Mouse (Mus musculus) ES-E14 (cell line): ENCODE results near the gene Epb41.

Experiments used
- CHD2 ChIP-seq: IDR thresholded peaks from 2 replicates; pipeline ENCODE4 v1.6.1; 2014; ENCODE audit warnings: mild to moderate bottlenecking, low read depth, low read length, inconsistent platforms
- HCFC1 ChIP-seq: IDR thresholded peaks from 2 replicates; pipeline ENCODE4 v1.6.1; 2012; ENCODE audit warnings: low read length, inconsistent platforms, borderline replicate concordance; ENCODE audit not compliant: insufficient read depth
- MAFK ChIP-seq: IDR thresholded peaks from 2 replicates; pipeline ENCODE4 v1.6.1; 2014; ENCODE audit warnings: mild to moderate bottlenecking, low read depth, low read length, inconsistent platforms; ENCODE audit not compliant: insufficient read depth
- ZC3H11A ChIP-seq: IDR thresholded peaks from 2 replicates; pipeline ENCODE4 v1.6.1; 2012; ENCODE audit warnings: low read depth, mild to moderate bottlenecking, inconsistent platforms, low read length, borderline replicate concordance
- ZNF384 ChIP-seq: IDR thresholded peaks from 2 replicates; pipeline ENCODE4 v1.6.1; 2012; ENCODE audit warnings: low read depth, low read length, inconsistent platforms

GRCm38 (mm10) chr4:132027806-132028205, 47.3 kb downstream of the Epb41 start:
- TF ChIP-seq MAFK (no peak), HCFC1 (no peak), ZNF384 (no peak), CHD2 (no peak), ZC3H11A (no peak)
